Mouse (Mus musculus): ENCODE measurements around the gene Gcn1l1.
A peak's percentile ranks its signal among the peaks of the same experiment; 100 is the strongest.

Gcn1l1 gene

DNA sequence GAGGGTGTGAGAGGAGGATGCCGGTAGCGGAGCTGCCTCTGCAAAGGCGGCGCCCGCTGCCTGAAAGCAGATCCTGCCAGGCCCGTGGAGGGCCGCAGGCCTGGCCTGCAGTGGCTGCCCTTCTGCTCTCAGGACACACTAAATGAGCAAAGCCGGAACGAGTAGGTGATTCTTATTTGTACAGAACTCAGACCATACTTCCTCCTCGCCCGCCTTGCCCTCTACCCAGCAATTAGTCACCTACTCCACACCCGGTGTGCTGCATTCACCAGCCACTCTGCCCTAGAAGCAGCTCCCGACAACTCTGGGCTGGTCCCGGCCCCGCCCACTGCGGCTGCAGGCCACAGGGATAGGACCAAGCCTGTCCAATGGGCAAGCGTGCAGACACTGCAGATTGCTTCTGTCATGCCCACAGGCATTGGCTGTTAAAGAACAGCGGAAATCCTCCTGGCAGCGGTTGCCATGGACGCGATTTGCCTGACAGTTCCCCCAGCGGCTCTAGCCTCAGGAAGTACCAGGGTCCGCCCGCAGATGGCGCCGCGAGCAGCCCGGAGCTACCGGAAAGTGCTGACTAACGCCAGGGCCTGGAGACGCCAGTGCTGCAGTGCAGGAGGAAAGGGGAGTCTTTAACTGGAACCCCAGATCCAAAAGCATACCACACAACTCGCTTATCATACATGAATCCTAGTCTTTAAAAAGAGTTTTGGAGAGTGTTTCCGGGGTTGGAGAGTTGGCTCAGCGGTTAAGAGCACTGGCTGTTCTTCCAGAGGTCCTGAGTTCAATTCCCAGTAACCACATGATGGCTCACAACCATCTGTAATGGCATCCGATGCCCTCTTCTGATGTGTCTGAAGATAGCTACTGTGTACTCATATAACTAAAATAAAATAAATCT, 87.9 kb downstream of the Gcn1l1 start:
- peak; percentile 100 for DNase-seq (ENCODE audit: low read depth, low spot score)

DNA sequence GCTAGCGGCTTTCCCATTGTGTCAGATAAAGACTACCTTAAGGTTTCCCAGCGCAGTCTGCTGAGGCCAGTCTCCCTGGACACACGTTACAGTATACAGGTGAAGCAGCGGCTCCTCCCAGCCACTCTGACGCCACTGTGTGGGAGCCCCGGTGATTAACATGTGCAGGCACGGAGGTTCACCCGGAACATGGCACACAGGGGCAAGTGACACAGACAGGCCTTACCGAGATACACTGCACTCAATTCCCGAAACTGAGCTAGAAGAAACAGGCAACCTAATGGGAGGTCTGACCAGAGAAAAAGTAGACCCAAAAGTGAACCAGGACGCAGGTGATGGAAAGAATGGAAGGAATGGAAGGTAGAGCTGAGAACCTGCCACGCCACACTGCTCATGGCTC, 88.7 kb downstream of the Gcn1l1 start:
- peak; percentile 37 for DNase-seq (ENCODE audit: low read depth, low spot score)

DNA sequence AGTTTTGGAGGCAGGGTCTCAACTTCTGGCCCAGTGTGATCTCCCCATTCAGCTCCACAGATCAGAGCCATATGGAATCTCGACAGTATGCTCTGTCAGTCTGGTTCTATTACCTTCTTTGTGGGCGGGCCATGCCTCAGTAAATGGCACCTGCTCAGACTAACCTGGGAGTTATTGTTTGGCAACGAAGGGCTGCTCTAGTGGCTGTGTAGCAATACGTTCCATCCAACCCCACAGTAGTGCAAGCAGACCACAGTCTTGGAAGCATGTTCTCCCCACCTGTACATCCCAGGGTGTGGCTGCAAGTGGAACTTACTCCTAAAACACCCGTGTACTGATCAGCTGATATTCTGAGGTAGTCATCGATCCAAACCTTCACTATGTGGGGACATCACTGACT, 91.6 kb downstream of the Gcn1l1 start:
- DNase-seq (ENCODE audit: low read depth, low spot score), result no peak

DNA sequence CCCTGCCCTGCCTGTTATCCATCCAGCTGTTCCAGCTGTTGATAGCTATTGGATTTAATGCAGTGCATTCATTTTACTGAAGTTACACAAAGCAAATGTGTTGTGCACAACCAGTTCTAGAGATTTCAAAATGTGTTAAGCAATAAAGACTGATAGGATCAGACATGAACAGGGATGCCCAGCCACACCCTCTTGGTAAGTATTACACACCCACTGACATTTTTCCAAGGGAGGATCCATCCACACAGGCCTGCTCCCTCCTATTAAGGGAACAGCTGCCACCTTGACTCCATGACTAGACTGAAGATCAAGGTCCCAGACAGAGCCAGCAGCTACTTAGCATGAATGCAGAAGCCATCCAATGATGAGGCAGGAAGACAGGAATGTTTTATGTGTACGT, 92.2 kb downstream of the Gcn1l1 start:
- no peak for DNase-seq (ENCODE audit: low read depth, low spot score)

DNA sequence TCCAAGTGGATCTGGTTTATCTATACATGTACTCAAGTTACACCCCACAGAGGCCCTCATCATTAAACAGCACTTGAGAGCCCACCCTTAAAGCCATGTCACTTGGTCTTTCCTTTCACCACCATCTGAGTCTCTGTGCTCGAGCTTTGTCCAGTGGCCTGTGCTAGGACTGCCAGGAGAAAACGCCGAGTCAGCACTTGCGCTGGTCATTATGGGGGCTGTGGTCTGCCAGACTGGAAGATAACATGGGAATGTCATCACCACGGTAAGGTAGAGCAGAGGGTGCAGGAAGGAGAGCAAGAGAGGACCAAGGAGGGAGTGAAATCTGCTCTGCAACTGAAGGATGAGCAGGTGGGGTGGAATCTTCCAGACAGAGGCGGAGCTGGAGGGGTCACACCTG, 93.3 kb downstream of the Gcn1l1 start:
- no peak for DNase-seq (ENCODE audit: low read depth, low spot score)

DNA sequence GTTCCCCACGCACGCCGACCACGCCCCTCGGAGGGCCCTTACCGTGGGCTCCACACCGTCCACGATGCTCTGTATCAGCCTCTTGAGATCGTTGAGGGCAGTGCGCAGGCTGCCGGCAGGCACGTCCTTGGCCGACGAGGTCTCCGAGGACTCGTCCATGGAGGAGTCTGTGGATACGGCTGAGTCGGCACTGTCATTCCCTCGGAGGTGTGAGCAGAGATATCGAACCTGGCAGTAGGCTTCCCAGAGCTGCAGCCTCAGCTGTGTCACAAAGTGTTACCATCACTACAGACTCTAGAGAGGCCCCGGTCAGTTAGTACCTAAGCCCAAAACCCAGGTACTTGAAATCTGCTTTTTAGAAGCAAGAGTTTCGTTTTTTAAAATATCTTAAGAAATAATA, 97.6 kb downstream of the Gcn1l1 start:
- DNase-seq (ENCODE audit: low read depth, low spot score), result no peak

DNA sequence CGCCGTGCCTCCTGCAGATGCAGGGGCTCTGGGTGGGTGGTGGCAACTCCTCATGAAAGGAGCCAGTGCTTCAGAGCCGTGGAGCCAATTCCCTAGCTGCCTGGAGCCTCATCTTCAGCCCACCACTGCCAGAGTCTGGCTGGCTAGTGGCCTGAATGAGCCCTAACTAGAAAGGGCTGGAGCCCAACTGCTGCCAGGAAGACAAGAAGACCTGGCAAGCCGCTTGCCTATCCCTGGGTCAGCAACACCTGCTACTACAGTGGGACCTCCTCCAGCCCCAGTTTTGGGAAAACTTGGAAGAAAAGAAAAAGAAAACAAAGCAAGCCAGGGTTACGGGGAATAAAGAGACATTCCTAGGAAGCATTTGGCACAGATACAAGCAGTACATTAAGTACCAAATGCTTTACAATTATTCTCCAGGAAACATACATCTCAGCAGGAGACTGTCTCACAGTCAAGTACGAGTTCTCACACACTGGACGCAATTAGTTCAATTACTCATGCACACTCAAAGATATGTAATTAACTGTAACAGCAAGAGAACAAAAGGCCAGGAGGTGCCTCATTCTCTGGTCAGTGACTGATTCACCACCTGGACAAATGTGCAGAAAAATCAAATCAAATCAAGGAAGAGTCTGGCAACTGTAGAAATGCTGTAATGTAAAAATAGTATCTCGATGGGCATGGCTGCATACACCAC, 101.5 kb downstream of the Gcn1l1 start:
- no peak for DNase-seq (ENCODE audit: low read depth, low spot score)

DNA sequence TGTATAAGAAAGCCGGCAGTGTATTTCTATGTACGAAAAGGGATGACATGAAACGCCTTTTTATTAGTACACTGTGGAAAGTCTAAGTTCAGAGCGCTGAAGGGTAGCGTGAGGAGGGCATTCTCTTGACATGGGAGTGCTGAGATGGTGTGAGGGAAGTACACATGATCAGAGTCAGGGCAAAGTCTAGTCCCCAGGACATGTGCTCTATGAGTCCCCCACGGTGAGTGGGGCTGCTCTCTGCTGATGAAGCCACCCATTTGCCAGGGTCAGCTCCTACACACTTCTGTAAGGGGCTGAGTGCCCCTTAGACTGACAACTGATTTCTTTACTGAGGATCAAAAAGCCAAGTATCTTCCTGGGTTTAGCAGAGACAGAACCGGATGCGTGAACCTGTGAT, 102.2 kb downstream of the Gcn1l1 start:
- DNase-seq (ENCODE audit: low read depth, low spot score), result no peak

DNA sequence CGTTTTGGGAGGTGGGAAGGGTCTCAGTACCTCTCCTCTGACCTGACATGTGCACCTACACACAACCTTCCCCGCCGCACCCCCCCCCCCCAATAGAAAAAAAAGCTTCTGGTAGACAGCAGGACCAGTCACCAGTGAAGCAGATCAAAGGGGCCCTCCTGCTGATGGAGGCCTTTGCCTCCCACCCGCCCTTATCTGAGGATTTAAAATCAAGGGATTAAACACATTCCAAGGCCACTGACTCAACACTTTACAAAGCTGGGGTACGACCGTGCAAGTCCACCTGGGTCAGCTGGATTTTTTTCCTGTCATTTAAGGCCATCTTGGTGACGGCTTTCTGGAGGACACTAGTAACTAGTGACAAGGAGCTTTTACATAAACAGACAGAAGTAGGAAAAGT, 102.8 kb downstream of the Gcn1l1 start:
- DNase-seq (ENCODE audit: low read depth, low spot score), result peak; percentile 33

DNA sequence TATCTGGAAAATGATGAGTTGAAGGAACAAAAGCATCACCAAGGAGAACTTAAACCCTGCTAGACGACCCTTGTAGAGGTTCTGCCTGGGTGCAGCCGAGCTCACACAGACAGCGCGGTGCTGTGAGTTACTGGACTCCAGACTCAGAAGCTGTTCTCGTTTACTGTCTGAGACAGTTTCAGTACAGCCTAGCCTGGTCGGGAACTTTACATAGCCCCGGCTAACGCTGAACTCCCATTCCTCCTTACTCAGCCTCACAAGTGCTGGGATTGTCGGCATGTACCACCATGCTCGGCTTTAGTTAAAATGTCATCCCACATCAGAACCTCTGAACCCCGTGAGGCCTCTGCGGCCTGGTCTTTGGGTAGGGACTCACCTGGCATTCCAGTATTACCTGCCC, 103.9 kb downstream of the Gcn1l1 start:
- DNase-seq (ENCODE audit: low read depth, low spot score), result no peak

DNA sequence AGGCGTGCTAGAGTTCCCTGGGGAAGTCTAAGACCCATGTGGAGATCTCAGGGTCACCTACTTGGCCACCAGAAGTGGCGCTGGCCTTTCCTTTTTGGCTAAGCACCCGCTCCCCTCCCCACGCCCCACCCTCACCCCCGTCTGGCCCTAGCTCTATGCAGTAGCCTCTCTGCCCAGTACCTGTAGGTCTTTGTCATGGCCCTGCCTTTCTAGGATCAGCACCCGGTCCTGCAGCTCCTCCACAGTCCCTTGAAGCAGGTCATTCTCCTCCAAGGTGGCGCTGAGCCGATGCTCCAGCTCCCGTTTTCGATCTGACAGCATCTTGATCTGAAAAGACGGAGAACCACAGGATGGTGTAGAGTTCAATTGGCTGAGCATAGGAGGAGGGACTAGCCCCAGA, 104.9 kb downstream of the Gcn1l1 start:
- no peak for DNase-seq (ENCODE audit: low read depth, low spot score)

DNA sequence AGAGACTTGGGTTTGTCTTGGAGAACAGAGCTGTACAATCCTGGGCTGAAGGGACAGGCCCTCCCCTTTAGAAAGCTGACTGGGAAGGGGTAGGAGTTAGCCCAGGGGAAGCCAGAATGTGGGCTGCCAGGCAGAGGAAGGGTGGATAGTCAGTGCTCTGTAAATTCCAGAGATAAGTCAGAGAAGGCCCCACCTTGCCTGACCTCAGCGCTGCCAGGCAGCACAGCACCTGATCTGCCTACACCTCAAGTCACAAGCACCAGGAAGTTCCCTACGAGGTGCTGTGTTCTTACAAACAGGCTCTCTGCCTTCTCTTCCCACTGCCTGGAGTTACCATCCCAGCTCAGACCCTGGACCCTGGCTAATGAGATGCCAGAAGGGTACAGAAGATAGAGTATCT, 105.4 kb downstream of the Gcn1l1 start:
- DNase-seq (ENCODE audit: low read depth, low spot score), result no peak

DNA sequence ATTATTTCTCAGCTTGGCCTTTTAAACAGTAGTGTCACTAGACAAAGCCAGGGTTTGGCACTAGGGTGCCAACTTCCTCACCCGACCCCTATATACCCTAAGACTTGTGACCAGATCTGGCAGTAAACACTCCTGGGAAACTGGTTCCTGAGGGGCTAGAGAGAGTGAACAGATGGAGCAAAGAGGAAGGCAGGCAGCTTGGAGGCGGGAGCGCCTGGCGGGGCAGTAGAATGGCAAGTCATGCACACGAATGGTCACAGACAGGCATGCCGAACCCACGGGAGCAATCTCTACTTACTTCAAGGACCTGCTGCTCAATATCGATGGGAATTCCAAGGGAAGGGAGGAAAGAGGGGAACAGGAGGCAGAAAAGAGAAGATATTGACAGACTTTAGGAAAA, 106.8 kb downstream of the Gcn1l1 start:
- no peak for DNase-seq (ENCODE audit: low read depth, low spot score)

Data from R1 (cell line).